Mouse (Mus musculus): ENCODE data around the gene Tmigd3.
A peak's percentile ranks its signal among the peaks of the same experiment; 100 is the strongest.

Gene Tmigd3

GRCm38 (mm10) chr3:105951348-105951747 is 80.6 kb downstream of the Tmigd3 start:
- no peak for DNase-seq

DNA sequence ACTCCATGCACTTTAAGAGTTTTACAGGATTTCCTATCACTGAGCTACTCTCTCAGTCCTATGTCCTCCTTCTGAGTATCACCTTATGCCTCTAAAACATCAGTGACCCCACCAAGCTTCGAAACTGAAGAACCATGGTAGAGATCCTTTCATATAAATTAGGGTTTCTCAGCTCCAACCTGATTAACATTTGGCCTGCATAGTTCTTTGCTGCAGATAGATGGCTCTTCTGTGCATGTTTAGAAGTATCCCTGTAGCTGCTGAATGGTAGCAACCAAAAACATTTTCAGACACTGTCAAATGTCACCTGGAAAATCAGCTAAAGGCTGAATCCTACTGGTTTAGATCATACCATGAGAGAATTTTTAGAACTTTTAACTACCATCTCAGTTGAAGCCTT is 86.5 kb downstream of the Tmigd3 start:
- no peak for DNase-seq

DNA sequence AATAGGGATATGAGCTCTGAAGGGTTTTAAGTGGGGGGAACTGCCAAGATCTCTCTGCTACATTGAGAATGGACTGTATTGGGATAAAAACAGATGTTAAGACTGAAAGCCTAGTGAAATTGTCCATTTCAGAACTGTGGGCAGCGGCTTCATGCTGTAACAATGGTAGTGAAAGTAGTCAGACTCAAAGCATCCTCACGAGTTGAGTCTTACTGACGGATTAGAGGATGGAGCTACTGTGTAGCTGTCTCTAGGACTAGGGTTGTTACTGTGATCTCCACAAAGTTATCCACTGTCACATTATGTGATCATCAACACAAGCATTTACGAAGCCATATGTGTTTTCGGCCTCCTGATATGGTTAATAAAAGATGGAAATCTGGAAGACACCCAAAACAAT is 87.5 kb downstream of the Tmigd3 start:
- DNase-seq = no peak

DNA sequence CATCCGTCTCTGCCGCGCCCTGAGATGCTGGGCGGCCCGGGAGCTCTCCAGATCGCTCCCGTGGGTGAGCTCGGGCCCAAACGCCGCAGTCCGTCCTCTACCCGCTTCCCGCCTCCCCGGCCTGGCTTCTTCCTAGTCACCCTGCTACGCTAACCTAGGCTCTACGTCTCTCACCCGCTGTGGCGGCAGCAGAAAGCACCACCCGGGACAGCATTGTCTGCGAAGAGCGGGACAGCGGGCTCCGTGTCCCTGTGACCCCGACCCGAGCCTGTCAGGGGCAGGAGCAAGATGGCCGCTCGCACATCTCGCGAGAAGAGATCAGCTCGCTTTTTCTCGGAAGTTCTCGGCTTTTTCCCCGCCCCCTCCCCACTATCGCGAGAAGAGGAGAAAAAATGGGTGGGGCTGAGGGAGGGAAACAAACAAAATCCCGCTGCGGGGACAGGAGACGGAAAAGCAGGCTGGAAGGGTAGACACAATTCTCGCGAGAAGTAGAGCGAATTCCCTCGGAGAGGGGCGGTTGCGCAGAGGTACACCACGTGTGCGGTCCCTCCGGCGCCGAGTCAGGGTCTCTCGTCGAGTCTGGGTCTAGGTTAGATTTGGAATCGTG is 88.4 kb downstream of the Tmigd3 start, which contains the start of gene Wdr77:
TSS of gene Wdr77 (plus strand) at position 396 of the 607 bp plus-strand sequence.
- DNase-seq = peak; percentile 98

- no peak for DNase-seq
Observed at GRCm38 (mm10) chr3:105959585-105959984, 88.9 kb downstream of the Tmigd3 start.

- peak; percentile 15 for DNase-seq
Observed at GRCm38 (mm10) chr3:105959999-105960398, 89.3 kb downstream of the Tmigd3 start, which contains the start of gene Atp5f1. Gene Atp5f1, minus strand, starts transcription at chr3:105960099.

GRCm38 (mm10) chr3:105960700-105961099 is 90.0 kb downstream of the Tmigd3 start:
- DNase-seq = peak; percentile 21

DNA sequence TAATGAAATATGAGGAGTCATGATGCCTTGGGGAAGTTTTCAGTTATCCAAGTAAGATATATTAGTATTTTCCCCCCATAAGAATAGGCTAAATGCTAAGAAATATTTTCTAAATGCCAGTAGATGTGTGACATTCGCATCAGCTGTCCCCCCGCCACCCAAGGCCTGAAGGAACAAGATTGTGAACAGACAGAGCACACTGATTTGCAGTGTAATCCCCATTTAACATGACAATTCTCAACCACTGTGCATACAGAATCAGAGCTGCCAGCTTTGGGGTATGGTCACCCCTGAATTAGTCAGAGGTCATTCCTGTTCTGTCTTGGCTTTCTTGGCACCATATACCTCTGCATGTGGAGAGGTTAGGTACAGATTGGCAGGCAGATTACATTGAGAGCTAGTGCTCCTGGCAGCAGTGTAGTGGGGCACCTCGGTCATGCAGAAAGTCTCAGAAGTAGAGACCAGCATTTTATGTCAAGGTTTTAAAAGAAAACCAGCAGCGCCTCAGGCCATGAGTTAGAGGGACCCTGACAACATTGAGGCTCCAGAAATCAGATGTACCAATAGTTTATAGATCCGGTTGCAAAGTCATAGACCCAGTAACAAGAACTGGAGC is 101.2 kb downstream of the Tmigd3 start:
- no peak for DNase-seq

DNA sequence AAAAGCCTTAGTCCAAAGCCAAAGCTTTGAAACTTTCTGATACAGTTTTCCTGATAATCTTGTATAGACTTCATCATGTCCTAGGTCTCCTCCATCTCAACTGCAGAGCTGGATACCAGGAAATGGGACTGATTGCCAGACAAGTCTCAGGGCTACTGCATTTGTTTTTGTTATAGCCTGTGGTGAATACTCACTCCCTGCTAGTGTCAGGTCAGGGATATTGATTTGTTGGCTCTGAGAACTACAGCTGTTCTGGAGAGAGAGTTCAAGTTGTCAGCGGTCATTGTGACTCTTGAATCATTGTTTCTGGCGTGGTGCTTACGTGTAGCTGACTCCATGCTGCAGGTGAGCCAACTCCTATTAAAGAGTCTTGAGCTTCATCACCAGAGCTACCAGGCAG is 102.7 kb downstream of the Tmigd3 start, which contains the start of gene Ovgp1:
TSS of gene Ovgp1 (plus strand) at position 301 of the 400 bp plus-strand sequence.
- no peak for DNase-seq

Measured in kidney, adult 9 months (tissue).